Mouse (Mus musculus): ENCODE measurements around the gene Aff1. TPM values are rescaled to one million over a fixed set of nuclear protein-coding genes. Genes with fewer than 3 reads are reported as not detected.
A peak's percentile ranks its signal among the peaks of the same experiment; 100 is the strongest.

The Aff1 gene
- polyA plus RNA-seq, 1 experiment = 13.6 TPM

DNA sequence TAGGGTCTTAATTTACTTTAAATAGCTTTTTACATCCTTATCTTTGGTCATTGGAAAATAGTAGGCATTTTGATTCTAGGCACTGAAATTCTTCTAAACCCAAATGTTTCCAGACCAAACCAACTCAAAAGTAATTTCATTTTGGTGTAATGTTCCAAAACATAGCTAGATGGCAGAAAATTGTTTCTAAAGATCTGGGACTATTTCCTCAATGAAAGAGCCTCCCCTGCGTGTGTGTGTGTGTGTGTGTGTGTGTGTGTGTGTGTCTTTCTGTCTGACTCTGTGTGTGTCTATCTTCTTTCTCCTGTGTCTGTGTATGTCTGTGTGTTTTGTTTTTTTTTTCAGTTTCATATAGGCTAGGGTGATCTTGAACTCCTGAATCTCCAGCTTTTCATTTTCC lies 49.3 kb downstream of the Aff1 start:
- TF ChIP-seq GATA1 (IDR thresholded peaks at IDR 0.05; ENCODE audit: borderline replicate concordance, low read length) = no peak
- TF ChIP-seq FLI1 (IDR thresholded peaks at IDR 0.05; ENCODE audit: low read length) = no peak
- Histone ChIP-seq H3K4me1 (peaks cover 58% of the 10 kb centered on the region), H3K36me3 (replicated peaks; ENCODE audit: low read length) (peaks cover 20% of the 10 kb centered on the region), H3K4me3 (replicated peaks) (no peak overlapping the region), H3K9me3 (no peaks in the 10 kb centered on the region; the same call in 1 of the 2 replicates), H3K27me3 (replicated peaks) (no peaks in the 10 kb centered on the region)

DNA sequence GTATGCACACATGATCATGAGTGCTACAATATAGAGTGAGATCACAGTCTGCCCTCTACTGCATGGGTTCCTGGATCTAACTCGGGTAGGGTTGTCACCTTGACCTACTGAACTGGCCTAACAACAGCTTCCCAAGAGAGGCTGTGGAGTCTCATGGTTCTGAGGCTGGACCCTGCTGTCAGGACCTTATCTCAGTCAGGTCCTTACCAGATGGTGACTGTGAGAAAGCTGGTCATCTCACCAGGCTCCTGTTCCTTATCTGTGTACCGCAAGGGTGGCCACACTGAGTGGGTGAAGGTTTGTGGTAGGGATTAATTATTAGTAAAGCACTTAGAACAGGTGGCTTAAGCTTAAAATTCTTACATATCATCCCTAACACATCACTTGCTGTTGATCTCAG lies 49.8 kb downstream of the Aff1 start:
- TF ChIP-seq FLI1 (IDR thresholded peaks at IDR 0.05; ENCODE audit: low read length) (no peak), GATA1 (IDR thresholded peaks at IDR 0.05; ENCODE audit: borderline replicate concordance, low read length) (no peak)
- Histone ChIP-seq H3K9me3 (no peaks in the 10 kb centered on the region; the same call in 1 of the 2 replicates), H3K4me1 (peaks cover 63% of the 10 kb centered on the region), H3K4me3 (replicated peaks) (no peak overlapping the region), H3K27me3 (replicated peaks) (no peaks in the 10 kb centered on the region), H3K36me3 (replicated peaks; ENCODE audit: low read length) (peaks cover 20% of the 10 kb centered on the region)

DNA sequence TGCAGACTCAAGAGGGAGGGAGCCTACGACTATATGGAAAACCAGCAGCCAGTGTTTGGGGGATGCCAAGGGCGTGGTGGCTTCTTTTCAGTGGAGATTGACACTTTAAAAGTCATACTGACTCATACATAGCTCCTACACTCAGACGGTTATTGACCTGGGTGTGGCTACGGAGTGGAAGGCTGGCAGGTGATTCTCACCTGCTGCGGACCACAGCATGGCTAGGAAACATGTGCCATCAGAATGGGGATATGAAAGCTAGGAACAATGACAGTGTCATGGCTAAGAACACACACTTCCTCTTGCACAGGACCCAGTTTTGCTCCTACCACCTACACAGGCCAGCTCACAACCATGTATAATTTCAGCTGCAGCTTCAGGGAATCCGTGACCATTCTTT lies 52.4 kb downstream of the Aff1 start:
- no peak overlapping the region for H3K4me3 ChIP-seq (replicated peaks)
- TF ChIP-seq GATA1 (IDR thresholded peaks at IDR 0.05; ENCODE audit: borderline replicate concordance, low read length) (no peak), FLI1 (IDR thresholded peaks at IDR 0.05; ENCODE audit: low read length) (no peak)
- peaks cover 60% of the 10 kb centered on the region for H3K4me1 ChIP-seq
- no peaks in the 10 kb centered on the region for H3K27me3 ChIP-seq (replicated peaks)
- H3K9me3 ChIP-seq = no peaks in the 10 kb centered on the region; the same call in 1 of the 2 replicates
- H3K36me3 ChIP-seq (replicated peaks; ENCODE audit: low read length) = peaks cover 15% of the 10 kb centered on the region

DNA sequence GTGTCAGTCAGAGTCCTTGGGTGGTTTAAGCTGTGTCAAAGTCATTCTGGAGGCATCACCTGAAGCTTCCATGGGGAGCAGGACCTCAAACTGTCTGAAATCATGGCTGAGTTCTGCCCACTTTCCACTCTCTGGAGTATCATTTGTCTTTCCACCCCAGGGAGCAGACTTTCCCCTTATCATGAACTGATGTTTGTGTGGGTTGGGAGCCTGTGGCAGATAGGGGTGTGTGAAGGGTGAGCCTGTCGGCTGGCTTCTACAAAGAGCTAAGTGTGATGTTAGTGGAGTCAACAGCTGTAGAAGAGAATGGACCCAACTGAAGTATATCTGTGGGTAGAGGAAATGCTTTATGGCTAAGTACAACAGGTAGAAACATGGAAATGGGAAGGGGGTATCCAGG lies 53.5 kb downstream of the Aff1 start:
- H3K36me3 ChIP-seq (replicated peaks; ENCODE audit: low read length) = peaks cover 15% of the 10 kb centered on the region
- no peak overlapping the region for H3K4me3 ChIP-seq (replicated peaks)
- no peaks in the 10 kb centered on the region for H3K27me3 ChIP-seq (replicated peaks)
- no peak for TF ChIP-seq GATA1 (IDR thresholded peaks at IDR 0.05; ENCODE audit: borderline replicate concordance, low read length)
- TF ChIP-seq FLI1 (IDR thresholded peaks at IDR 0.05; ENCODE audit: low read length) = no peak
- H3K4me1 ChIP-seq = peaks cover 64% of the 10 kb centered on the region
- H3K9me3 ChIP-seq = no peaks in the 10 kb centered on the region; the same call in 1 of the 2 replicates

DNA sequence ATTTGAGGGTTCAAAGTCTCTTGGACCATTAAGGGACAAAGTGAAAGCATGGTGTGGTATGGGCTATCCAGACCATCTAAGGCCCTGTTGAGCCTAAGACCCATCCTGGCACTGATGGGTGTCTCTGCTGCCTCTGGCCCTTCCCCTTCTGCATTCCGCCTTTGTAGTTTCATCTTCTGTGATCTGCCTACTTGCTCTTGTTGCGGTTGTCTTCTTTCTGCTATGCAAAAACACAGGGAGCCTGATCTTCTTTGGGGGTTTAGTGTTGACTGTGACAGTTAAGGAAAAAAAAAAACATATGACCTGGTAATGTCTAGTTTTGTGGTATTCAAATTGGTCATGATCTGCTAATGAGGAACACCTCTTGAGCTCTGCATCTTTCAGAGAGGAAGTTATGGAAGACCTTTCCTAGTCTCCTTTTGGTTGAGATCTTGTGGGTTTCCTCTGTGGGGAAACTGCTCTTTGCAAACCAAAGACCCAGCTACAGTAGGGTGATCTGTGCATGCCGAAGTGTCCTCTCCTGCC lies 54.4 kb downstream of the Aff1 start:
- TF ChIP-seq FLI1 (IDR thresholded peaks at IDR 0.05; ENCODE audit: low read length) (no peak), GATA1 (IDR thresholded peaks at IDR 0.05; ENCODE audit: borderline replicate concordance, low read length) (no peak)
- H3K36me3 ChIP-seq (replicated peaks; ENCODE audit: low read length) = peaks cover 15% of the 10 kb centered on the region
- H3K9me3 ChIP-seq = no peaks in the 10 kb centered on the region; the same call in 1 of the 2 replicates
- no peaks in the 10 kb centered on the region for H3K27me3 ChIP-seq (replicated peaks)
- peaks cover 70% of the 10 kb centered on the region for H3K4me1 ChIP-seq
- peak overlapping the region; percentile 71 for H3K4me3 ChIP-seq (replicated peaks)

DNA sequence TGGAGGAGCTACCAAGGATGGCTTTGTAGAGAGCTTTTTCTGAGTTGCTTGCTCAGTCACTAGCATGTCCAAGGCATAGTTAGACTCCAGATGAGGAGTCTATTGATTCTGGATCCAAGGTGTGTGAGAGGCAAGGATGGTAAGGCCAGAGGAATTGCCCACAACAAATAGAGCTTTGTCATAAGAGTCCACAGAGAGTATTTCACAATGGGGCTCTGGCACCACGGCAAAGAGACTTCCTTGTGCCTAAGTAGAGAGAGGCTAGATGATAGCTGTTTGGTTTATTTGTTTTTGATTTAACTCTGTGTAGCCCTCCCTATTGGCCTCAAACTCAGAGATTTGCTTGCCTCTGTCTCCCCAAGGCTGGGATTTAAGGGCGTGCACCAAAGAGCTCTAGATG lies 54.9 kb downstream of the Aff1 start:
- H3K27me3 ChIP-seq (replicated peaks) = no peaks in the 10 kb centered on the region
- H3K36me3 ChIP-seq (replicated peaks; ENCODE audit: low read length) = peaks cover 15% of the 10 kb centered on the region
- TF ChIP-seq FLI1 (IDR thresholded peaks at IDR 0.05; ENCODE audit: low read length) (no peak), GATA1 (IDR thresholded peaks at IDR 0.05; ENCODE audit: borderline replicate concordance, low read length) (no peak)
- no peak overlapping the region for H3K4me3 ChIP-seq (replicated peaks)
- H3K4me1 ChIP-seq = peaks cover 66% of the 10 kb centered on the region
- H3K9me3 ChIP-seq = no peaks in the 10 kb centered on the region; the same call in 1 of the 2 replicates

DNA sequence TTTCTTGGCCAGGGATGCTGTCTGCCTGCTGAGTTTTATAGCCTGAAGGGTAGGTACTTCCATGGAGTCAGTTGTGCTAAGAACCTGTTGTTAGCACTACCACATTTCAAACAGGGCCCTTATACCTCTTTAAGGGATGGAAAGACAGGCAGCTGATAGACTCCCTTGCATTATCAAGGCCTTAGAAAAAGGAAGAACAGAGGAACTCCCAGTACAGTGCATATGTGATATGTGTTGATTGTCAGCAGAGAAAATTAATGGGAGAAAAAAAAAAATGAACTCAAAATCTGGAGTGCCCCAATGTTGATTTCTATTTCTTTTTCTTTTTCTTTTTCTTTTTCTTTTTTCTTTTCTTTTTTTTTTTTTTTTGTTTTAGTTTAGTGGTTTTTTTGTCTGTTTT lies 56.2 kb downstream of the Aff1 start:
- peaks cover 66% of the 10 kb centered on the region for H3K4me1 ChIP-seq
- no peak overlapping the region for H3K4me3 ChIP-seq (replicated peaks)
- H3K9me3 ChIP-seq = no peaks in the 10 kb centered on the region; the same call in 1 of the 2 replicates
- no peaks in the 10 kb centered on the region for H3K27me3 ChIP-seq (replicated peaks)
- TF ChIP-seq FLI1 (IDR thresholded peaks at IDR 0.05; ENCODE audit: low read length) = no peak
- no peak for TF ChIP-seq GATA1 (IDR thresholded peaks at IDR 0.05; ENCODE audit: borderline replicate concordance, low read length)
- peaks cover 12% of the 10 kb centered on the region for H3K36me3 ChIP-seq (replicated peaks; ENCODE audit: low read length)

DNA sequence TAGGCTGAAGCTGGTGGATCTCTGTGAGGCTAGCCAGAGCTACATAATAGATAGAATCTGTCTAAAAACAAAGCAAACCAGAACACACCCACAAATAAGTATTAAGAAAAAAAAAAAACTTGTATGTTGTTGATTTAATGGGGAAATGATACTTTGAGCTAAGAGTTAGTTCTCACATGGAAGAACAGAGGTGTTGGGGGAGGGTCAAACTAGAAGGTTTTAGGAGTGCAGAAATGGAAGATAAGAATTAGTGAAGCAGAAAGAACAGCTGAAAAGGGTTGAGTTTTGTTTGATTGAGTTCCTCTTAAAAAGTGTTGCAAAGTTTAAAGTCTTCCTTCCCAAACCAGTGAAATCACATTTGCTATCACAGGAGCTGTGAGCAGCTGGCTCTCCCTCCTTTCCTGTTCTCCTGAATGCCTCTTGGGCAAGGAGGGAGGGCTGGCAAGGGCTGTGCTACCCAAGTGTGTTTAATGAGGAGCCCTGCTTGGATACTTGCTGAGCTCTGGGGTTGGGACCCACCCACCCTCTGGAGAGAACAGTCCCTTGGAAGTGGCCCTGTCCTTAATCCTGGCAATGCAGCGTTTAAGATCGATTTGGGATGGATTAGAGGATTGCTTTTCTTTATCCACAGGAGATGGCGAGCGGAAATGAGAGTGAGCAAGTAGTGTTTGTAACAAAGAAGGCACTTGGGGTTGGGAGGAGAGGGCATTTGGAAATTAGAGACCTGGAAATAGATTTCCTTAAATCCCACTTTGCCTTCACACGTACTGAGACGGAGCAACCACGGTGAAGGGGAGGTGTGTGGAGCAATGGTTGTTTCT lies 57.5 kb downstream of the Aff1 start:
- no peak overlapping the region for H3K4me3 ChIP-seq (replicated peaks)
- peaks cover 61% of the 10 kb centered on the region for H3K4me1 ChIP-seq
- H3K36me3 ChIP-seq (replicated peaks; ENCODE audit: low read length) = peaks cover 9% of the 10 kb centered on the region
- H3K27me3 ChIP-seq (replicated peaks) = no peaks in the 10 kb centered on the region
- H3K9me3 ChIP-seq = no peaks in the 10 kb centered on the region; the same call in 1 of the 2 replicates
- TF ChIP-seq GATA1 (IDR thresholded peaks at IDR 0.05; ENCODE audit: borderline replicate concordance, low read length) (no peak), FLI1 (IDR thresholded peaks at IDR 0.05; ENCODE audit: low read length) (no peak)

DNA sequence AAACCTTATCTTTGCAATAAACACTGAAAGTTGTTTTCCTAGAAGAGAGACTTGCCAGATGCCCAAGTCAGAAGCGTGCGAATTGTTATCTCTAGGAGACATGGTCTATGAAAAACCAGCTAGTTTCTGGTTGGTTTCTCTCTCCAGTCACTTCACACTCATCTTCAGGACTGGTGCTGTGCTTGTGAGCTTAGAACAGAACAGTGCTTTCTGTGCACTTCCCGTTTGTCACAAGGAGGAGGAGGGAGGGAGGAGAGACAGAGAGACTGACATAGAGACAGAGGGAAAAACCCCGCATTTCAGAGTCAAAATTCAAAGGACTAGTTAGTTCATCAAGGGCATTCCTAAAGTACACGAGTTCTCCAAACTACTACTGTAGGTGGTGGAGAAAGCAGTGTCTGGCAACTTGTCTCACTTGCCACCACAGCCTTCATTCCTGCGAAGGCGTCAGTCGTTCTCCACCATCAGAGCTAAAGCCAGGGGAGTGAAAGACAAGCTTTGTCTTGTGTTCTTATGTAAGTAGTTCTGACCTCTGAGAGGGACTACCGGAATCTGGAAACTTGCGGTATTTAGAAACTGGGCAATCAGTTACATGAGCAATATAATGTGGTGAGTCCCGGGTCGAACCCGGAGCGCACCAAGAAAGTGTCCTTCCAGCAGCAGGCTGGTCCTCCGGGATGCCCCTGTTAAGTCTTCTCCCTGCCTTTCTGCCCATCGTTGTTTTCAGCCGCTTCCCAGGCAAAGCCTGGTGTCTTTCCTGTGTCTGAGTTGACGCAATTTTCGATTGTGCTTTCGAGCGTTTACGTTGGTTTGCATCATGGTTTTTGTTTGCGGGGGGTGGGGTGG lies 60.7 kb downstream of the Aff1 start:
- Histone ChIP-seq H3K9me3 (no peaks in the 10 kb centered on the region), H3K27me3 (replicated peaks) (no peaks in the 10 kb centered on the region), H3K36me3 (replicated peaks; ENCODE audit: low read length) (peaks cover 19% of the 10 kb centered on the region), H3K4me1 (peaks cover 62% of the 10 kb centered on the region), H3K4me3 (replicated peaks) (peak overlapping the region; percentile 98)
- TF ChIP-seq FLI1 (IDR thresholded peaks at IDR 0.05; ENCODE audit: low read length) (no peak), GATA1 (IDR thresholded peaks at IDR 0.05; ENCODE audit: borderline replicate concordance, low read length) (no peak)

Data from megakaryocyte, embryonic 14.5 days (primary cell).